Mouse (Mus musculus): ENCODE measurements around the gene B3galt1.
A peak's percentile ranks its signal among the peaks of the same experiment; 100 is the strongest.

B3galt1 gene

DNA sequence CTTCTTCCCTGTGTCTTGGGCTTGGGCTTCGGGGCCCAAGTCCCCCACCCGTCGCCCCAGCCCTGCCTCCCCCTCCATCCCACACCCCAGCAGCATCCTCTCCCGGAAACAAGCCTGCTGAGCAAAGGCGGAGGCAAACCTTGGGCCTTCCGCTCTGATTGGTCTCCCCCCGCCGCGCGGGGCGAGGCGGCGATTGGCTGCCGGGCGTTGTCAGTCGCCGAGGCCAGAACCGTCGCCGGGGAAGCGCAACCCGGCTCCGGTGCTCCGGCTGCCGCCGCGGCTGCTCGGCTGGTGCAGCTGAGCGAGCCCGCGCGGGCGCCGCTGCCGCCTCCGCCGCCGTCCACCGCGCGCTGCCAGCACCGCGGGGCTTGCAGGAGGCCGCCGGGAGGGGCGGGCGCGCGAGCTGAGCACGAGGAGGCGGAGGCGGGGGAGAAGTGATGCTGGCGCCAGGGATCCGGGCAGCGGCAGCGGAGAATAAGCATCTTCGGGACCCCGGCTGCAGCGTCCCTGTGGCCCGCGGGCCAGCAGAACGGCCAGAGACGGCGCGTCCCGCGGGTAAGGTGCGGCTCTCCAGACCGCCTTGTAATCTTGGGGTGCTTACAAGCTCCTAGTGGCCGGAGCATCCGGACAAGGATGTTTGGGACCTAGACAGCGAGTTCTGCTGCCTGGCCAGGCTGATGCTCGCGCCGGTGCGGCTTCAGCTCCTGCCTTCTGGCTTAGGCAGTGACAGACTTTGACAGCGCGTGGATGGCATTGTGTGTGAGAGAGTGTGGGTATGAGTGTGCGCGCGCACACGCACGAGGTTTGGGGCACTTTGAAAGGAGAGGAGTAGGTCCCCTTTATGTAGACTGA is at the start of gene B3galt1:
Gene B3galt1, plus strand, starts transcription at position 392 of the 852 bp plus-strand sequence.
- peak; percentile 9 to 32 for DNase-seq

DNA sequence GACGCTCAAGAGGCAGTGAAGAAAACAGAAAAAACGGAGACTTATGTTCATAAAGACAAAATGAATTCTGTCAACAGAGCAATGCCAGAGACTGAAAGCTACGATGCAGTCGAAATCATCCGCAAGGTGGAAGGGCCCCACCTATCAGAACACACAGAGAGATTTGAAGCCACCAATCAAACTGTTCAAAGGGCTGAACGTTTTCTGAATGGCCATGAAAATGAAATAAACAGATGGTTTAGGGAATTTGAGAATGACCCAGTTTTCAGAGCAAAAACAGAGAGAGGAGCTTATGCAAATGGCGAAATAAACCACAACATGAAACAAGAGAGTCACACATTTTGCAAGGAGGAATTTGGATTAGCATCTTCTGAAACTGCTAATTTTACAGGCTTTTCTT is 49.3 kb upstream of the B3galt1 start:
- no peak for DNase-seq

DNA sequence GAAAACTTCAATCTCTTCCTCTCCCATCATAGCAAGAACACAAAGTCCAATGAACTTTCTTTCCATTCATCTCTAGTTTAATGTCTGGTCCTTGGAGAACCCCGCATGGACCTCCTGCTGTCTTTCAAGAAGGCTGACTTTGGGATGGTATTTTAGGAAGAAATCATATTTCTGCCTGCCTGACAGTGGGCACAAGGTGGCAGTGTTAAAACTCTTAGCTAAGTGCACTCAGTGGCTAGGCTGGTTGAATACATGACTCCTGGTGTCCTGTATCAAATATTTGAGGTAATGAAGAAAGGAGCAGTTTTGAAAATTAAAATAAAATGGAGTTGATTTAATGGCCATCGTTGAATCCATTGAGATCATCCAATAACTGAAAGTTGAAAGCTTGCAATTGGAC is 30.3 kb upstream of the B3galt1 start:
- no peak for DNase-seq

DNA sequence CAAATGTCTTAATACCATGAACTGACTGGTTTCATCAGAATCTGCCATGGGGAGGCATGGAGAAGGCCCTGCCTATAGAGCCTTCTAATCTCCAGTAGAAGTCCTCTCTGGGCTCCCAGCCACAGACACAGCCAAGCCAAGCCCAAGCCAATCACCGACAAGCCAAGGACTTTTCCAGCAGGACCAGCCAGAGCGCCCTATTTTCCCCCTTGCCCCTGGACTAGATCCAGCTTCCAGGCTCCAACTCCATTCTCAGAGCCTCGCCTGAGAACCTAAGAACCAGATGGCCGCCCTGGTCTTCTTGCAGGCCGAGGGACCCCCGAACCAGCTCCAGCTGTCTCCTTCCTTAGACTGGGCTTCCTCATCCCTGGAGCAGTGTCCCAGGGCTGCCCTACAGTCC is 26.2 kb upstream of the B3galt1 start:
- no peak for DNase-seq

DNA sequence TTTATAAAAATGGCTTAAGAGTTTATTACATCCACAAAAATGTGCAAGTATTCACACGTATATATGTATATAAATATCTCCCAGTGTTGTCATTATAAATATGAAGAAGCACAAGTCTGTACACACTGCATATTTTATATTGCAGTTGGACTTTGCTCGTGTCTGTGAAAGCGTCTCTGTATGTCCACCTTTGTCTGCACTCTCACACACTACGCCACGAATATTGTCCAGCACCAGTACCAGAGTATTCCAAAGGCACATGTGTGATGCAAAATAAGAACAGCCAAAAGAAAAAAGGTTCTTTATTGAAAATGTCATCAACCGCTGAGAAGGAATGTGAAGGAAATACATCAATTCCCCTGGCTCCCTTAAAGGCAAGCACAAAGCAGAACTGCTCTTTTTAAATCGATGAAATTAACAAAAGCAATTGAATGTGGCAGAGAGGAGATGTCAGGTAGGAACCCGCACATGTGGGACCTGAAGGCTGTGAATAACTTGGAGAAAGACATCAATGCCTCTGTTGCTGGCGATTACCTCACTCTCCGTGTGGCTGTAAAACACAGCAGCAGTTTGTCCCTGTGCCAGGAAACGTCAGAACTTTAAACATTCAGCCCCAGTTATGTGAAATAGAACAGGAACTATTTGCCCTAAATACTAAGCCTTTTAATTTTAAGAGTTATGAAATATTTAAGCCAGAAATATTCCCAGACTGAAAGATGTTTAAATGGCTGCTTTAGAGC is 23.5 kb upstream of the B3galt1 start:
- DNase-seq = no peak

DNA sequence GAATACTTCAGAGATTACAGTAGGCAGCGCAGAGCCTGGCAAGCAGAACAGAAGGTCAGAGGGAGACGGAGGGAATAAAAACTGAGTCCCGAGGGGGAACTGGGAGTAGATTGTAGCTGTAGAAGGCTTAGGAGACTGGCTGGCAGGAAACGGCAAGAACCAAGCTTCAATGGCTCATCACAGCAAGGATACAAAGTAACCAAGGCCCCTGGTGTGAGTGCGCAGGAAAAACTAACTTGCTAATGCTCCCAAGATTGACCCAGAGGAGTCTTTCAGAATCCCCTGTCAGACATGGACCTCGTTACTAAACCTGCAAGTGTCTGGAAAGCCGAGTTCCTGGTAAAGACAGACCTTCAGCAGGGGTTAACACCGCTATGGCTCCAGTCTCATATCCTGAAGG is 21.2 kb upstream of the B3galt1 start:
- DNase-seq = no peak

DNA sequence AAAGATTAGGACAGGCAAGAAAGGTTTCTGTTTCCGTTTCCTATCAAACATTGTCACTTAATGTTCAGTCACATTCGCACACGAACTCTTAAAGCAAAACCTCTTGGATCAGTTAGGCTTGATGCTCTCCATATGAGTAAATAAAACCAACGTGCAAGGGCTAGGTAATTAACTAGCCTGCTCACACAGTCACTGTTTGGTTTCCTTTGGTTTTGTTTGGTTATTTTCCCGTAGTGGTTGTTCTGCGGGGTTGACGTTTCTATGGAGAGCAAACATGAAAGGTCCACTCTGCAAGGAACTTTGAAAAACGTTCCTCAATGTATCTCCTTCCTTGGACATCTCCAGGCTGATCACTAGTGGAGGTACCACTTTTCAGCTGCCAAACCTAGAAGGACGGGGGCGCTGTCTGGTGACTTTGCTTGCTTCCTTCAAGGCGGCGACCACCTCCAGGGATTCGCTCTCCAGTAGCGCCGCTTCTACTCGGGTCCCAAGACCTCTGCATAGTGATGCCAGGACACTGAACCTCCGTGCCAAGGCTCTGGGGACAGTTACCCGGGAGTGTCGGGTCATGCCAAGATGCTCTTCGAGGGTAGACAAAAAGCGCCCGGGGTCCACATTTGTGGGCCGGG is 706 bp upstream of the B3galt1 start:
- DNase-seq = no peak

DNA sequence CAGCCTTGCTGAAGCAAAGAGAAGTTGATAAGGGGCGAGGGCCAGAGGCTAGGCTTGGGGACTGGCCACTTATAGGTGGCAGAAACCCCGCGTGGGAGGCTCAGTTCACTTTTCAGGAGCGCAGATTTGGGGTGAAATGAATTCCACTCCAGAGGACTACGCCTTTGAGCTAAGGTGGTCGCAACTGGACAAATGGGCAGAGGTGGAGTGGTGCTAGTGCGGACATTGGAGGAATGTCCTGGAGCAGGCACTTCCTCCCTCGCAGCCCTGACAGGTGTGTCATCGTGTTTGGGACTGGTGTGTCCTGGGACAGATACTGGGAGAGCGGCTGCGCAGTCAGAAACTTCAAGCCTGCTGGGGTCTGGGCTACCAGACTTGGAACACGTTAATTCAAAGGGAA is 895 bp downstream of the B3galt1 start:
- no peak for DNase-seq

DNA sequence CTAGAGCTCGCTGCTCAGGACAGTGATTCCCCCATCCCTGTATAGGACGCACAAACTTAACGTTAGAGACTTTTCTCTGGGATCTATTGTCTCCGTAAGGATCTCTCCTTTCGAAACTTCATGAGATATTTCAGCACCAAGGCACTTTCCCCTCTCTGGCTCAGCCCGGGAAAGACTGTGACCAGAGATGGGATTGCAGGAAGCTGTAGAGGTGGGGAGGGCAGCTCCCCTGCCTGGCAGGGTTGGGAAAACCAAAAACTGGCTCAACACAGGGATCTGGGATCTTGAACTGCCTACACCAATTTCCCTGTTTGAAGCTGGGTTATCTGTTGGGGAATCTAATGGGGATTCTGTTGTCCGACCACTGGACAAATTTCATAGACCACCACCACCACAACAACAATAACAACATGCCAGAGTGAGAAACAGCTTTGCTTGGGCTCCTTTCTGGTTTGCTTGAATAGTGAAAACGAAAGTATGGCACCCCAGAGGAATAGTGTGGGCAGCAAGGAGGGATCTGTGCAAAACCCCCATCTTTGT is 1.5 kb downstream of the B3galt1 start:
- DNase-seq = no peak

DNA sequence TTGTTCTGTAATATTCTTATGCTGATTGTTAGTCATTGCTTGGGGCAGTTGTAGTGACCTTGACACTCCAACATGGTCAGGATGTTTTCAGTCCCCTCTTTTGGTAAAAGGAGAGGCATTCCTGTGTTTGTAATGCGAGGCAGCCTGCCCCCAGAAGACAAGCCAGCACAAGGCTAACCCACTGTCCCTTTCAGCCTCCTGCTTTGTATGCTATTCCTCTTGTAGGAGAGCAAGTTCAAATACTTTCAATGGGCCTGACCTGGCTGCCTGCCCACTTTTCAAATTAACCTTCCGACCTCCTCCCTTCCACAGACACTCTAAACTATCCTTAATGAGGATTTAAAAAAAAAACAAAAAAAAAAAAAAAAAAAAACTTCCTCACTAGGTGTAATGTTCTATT is 11.0 kb downstream of the B3galt1 start:
- no peak for DNase-seq

DNA sequence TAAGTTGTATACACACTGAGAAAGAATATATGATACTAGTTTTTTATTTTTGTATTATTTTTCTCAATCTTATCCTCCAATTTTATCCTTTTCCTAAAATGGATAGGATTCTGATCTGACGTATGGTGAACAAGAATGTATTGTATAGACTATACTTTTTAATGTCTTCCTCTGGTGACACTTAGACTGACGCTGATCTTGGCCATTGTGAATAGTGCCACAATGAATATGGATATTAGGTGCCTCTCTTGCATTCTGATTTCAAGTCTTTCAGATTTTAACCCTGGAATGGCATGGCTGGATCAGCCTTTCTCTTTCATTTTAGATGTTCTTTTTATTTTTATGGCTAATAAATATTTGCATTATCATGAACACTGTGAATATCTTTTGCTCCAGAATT is 17.4 kb downstream of the B3galt1 start:
- DNase-seq = no peak

DNA sequence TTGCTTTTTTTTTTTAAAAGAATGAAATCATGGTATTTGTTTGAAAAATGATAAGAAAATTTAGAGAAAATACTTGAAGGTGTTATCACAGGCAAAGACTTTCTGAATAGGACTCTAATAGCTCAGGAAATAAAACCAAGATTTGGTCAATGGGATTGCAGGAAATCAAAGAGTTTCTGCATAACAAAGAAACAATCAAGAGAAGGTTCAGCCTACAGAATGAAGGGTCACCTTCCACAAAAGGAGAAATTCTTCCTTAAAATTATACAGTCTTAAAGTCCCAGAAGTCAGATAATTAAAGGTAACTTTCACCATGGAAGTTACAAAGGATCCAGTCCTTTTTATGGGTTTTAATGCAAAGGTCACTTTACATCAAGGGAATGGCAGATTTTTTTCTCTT is 24.7 kb downstream of the B3galt1 start:
- no peak for DNase-seq

DNA sequence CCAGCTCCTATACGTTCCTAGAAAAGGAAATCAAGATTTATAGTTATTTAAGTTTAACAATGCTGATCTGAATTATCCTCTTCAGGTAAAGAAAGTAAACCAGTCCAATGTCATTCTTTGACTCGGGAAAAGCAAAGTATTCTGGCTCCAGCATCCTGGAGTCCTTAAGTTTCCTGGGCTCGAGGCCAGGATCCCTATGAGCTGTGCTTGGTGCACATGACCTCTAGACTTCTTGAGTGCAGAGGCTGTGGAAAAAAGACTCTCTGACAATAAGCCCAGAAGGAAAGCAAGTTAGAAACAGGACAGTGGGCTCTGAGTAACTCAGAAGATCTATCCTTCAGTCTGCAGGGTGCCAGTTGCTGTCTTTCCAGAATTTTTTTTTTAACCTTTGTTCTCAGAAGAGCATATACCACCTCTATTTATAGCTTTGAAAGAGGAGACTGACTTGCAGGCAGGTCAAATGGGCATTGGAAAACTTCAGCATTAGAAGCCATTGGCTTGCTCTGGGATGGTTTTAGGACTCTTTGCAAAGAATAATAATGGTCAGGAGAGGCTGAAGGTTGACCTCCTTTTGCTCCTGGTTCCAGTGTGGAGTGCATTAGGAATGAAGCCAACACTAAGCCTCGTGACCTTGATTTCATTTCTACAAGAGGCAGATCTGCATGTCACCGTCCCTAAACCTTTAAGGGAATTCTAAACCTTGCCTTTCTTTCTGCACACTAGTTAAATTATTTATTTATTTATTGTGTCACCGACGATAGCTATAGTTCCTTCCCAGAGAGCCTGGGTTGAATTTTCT is 26.4 kb downstream of the B3galt1 start:
- DNase-seq = no peak

DNA sequence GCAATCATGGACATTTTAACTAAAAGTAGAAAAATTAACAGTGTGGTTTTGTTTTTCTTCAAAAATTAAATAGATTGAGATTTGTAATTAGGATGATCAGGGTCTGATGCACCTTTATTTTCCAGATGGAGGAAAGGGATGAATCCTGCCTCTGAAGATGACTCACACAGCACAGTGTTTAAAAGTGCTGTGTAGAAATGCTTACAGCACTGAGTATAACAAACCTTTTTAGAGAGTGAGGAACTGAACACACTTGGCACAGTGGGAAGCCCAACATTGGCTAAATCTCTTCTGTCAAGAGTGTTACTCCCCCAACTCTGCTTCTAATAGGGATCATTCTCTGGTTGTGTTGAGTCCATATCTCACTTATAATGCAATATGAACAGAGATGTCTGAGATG is 57.2 kb downstream of the B3galt1 start:
- no peak for DNase-seq

DNA sequence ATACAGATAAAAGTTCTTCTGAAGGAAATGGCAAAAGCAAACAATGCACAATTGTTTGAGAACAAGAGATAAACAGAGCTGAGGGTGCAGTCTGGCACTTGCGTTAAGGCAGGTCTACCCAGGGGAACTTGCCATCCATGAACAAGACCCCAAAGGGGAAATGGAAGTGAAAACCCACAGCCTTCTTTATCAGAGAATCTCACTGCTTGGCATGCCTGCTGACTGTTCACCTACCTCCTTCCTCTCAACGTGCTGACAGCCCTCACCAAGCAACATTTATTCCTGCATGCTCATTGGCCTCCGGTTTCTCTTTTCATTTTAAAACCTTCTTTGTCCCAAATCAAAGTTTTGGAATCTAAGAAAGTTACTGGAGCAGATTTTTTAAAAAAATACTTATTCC is 62.0 kb downstream of the B3galt1 start:
- DNase-seq = no peak

DNA sequence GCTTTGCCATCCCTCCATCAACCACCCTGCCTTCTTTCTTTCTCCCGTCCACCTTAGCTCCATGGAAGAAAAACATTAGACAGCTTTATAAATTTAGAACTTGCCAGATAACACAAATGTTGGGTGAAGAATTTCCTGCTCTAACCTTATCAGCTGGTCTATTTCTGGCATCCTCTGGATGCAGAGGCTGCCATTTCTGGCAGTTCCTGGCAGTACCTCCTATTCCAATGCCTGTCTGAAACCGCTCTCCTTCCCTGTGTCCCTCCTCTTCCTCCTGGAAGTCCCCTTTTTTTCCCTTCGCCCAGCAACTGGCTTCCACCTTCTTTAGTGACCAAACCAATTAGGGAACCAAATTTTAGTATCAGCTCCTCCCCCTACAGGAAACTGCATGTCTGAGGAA is 62.6 kb downstream of the B3galt1 start:
- DNase-seq = no peak

DNA sequence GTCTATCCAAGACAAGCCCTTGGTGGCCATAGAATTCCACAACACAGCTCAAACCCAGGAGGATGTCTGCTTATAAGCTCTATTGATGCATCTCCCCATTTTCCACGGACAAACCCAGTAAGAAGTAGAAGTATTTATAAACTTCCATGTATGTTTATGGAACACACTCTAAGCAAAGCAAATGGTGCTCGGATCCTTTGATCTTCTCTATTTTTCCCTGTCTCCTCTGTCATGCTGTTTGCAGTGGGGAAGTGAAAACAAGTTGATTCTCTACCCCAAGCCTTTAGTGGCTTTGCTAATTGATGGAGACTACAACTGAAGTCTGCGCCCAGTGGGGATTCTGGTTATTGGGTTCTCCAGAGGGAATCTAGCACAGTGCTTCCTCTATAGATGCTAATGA is 89.2 kb downstream of the B3galt1 start:
- DNase-seq = no peak

DNA sequence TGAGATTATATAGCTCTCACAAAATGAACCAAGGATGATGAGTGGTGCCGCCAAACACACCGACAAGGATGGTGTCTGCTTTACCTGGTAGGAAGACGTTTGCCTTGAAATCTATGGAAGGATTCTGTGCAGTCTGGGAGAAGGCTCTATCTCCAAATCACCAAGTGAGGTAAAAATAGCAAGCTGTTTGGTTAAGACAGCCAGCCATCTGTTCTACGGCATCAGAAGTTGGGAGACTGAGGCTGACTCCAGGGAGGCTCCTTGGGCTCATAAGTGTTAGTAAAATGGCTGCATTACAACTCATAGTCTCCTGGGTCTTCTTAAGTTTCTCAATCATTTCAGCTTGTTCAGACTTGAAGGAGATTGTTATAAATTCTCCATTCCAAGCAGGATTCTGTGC is 91.7 kb downstream of the B3galt1 start:
- no peak for DNase-seq

DNA sequence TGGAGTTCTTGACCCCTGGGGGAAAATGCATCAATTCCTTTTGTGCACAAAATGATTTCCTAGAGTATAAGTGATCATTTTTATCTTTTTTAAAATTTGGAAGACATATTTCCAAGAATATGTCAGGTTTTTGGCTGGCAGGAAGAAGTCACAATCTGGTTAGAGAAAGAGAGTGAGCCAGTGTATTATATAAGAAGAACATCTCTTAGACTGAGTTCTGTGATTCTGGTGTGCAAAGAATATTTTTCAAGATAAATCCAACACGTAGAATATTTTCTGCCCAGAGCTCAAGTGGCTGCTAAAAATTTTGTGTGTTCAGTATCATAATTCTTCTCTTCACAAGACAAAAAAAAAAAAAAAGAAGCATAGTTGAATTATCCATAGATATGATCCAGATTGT is 92.4 kb downstream of the B3galt1 start:
- DNase-seq = no peak

DNA sequence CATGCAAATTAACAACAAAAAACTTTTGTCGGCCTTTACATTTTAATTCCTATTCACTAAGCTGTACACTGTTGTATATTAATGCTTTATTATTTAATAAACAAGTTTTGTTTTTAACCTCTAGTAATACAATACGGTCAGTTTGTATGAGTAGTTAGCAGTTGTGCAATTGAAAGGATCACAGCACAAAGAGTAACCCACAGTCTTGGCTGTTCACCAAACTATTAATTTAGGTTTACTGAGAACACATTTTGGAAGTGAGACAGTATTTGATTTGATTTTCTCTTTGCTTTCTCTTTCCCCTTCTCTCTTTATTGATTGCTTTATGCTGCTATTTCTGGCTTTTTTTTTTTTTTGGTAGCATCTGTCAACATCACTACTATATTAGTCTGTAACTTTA is 106.0 kb downstream of the B3galt1 start:
- DNase-seq = no peak

DNA sequence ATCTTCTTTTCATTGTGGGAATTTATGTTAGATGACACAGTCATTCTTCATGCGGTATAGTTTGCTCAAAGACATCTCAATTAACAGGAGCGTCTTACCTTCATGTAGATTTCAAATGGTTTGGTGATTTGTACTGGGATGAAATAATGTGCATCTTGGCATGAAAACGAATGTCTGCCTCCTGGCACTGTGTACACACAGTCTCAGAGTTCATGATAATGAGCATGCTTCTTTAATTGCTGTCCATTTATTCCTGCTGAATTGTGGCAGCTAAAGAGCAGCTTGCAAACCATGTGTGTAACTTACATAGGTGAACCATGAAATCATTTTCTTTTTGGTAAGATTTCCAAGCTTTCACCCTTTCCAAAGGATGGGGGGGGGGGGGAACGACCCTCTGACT is 112.0 kb downstream of the B3galt1 start:
- DNase-seq = no peak

DNA sequence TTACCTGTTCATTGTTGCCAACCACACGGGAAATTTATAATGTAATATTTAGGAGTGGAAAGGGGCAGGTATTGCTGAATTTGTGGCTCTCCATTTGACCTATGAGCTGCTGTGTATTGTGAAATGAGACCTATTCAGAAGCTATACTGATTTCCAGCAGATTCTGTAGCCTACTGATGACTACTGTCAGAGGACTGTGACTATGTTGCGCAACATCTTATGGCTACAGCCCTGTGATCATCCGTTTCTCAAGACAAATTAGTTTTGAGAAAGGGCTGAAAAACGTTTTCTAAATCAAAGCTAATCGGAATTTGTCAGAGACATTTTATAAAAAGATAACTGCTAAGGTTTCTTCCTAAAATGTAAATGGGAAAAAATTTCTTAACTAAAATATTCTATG is 158.6 kb downstream of the B3galt1 start:
- no peak for DNase-seq

DNA sequence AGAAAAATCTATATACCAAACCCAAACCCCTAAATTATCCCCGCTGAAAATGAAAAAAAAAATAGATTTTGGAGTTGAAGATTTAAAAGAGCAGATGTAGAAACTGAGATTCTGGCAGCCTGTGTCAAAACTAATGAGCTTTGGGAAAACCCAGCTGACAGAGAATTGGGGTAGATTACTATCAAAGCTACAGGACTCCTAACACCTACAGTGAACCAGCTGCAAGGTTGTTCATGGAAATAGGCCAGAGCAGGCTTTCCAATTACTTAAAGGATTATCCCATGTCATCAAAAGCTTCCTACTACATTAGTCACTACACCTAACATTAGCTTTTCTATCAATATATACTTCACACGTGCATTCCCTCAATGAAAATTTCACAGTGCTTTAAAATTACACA is 165.1 kb downstream of the B3galt1 start:
- no peak for DNase-seq

Measured in thymus, postnatal 36 days (tissue).